Mouse (Mus musculus): ENCODE measurements around the gene Defb18.

DNA sequence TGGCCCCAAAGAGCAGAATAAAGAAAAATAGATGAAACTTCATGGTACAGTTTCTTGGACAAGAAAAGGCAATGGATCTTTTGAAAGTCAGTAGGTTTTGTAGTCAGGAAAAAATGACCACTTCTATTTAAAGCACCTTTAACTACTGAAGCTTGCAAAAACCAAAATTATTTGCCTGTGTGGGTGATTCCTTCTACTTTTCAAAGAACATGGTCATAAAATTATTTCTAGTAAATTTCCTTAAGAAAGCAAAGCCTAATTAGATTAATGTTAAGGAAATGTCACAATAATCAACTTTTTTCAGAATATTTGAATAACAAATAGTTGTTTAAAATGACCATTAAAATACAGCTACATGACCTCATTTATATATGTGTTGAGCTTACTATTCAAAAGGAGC is 27.8 kb upstream of the Defb18 start, which contains the start of gene Defb41:
- TF ChIP-seq CTCF (IDR thresholded peaks at IDR 0.05; ENCODE audit: low read depth, low read length) (no peak), POLR2A (IDR thresholded peaks at IDR 0.05; ENCODE audit: borderline replicate concordance, low read depth, low read length) (no peak)
